Mouse (Mus musculus) cerebellum, adult (tissue): ENCODE results near the gene Tcf19.
"Not testable (repeated sequence)": the region's sequence is repeated elsewhere in the genome, so short reads cannot be mapped to it uniquely, and the experiment has no call there.

Experiments
- ATAC-seq: cut with Nextera tagmentation; 2 replicates; pipeline ENCODE4 v1.9.2; 2017; ENCODE audit warnings: mild to moderate bottlenecking, moderate library complexity, mixed read lengths; ENCODE audit not compliant: insufficient number of reproducible peaks, low FRiP score, low TSS enrichment

Tcf19 gene

GRCm38 (mm10) chr17:35534343-35534742 is 17.7 kb upstream of the Tcf19 start:
- peak; percentile 58; the same call in 1 of the 2 replicates for ATAC-seq

GRCm38 (mm10) chr17:35532901-35533300 is 16.3 kb upstream of the Tcf19 start, which contains the start of gene Psors1c2:
Gene Psors1c2, plus strand, starts transcription at chr17:35533201.
- ATAC-seq, result no peak

GRCm38 (mm10) chr17:35532360-35532759 is 15.7 kb upstream of the Tcf19 start:
- no peak for ATAC-seq

- no peak for ATAC-seq
Measured at GRCm38 (mm10) chr17:35526644-35527043, 10.0 kb upstream of the Tcf19 start.

- 0 out of 2 replicates have a peak, but pooled peaks have one; percentile 36 for ATAC-seq
Measured at GRCm38 (mm10) chr17:35524354-35524753, 7.7 kb upstream of the Tcf19 start.

DNA sequence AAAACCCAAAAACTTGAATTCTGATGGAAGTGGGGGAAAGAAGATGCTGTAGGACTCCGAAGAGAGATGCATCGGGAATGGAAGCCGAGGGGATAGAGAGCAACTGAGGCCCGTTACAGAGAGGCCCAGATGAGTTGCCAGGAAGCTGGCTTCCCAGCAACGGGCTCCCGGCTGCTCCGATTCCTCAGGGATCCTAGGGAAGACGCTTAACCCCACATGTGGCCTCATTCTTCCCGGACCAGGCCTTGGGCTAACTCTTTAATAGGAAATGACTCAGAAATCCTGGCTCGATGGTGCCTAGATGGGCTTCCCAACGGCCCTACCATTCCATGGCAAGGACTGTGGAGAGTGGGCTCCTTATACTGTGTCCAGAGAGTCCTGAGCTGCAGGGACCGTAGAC is 902 bp upstream of the Tcf19 start:
- ATAC-seq, result no peak

GRCm38 (mm10) chr17:35515911-35516640 is 548 bp downstream of the Tcf19 start:
- no peak for ATAC-seq

DNA sequence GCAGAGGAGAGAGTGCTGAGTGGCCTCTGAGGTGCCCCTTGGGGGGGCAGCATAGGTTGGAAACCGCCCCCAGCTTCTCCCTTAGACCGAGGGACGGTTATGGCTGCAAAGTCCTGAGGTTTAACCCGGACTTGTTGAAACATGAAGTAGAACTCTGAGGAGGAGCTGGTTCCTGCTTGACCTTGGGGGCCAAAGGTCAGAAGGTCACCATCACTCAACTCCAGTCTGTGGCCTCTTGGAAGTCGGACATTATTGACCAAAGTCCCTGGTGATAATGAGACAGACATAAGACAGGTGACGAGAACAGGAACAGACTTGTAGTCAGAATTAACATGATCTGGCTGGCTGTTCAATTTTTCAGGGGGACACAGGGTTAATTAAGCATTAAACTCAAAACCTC is 1.9 kb downstream of the Tcf19 start:
- ATAC-seq, result no peak

- no peak for ATAC-seq
Measured at GRCm38 (mm10) chr17:35513886-35514285, 2.7 kb downstream of the Tcf19 start.

DNA sequence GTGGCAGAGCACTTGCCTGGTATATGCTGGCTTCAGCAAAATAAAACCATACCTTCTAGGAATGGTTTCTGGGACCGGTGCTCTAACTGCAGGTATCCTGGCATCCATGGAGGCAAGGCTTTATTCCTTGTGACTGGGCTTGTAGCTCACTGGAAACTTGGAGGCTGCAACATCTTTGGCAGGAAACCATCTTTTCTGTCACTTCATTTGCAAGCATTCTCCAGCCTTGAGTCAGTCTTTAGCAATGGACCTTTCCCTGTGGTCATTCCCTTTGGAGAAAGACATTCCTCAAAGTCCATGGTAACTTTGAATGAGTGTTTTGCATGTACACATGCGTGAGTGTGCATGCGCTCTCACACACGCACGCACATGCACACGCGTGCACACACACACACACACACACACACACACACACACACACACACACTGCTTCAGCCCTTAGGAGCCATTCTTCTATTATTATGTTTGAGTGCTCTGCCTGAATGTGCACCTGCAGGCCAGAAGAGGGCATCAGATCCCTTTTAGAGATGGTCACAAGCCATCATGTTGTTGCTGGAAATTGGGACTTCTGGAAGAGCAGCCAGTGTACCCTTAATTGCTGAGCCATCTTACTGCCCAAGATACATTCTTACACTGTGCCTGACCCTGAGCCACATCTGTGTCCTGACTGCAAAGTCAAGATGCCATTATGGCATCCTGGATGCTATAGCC is 3.6 kb downstream of the Tcf19 start:
- ATAC-seq, result no peak

- ATAC-seq, result no peak
Measured at GRCm38 (mm10) chr17:35509284-35509683, 7.3 kb downstream of the Tcf19 start.

GRCm38 (mm10) chr17:35508279-35508678 is 8.3 kb downstream of the Tcf19 start:
- ATAC-seq, result not testable (repeated sequence)

DNA sequence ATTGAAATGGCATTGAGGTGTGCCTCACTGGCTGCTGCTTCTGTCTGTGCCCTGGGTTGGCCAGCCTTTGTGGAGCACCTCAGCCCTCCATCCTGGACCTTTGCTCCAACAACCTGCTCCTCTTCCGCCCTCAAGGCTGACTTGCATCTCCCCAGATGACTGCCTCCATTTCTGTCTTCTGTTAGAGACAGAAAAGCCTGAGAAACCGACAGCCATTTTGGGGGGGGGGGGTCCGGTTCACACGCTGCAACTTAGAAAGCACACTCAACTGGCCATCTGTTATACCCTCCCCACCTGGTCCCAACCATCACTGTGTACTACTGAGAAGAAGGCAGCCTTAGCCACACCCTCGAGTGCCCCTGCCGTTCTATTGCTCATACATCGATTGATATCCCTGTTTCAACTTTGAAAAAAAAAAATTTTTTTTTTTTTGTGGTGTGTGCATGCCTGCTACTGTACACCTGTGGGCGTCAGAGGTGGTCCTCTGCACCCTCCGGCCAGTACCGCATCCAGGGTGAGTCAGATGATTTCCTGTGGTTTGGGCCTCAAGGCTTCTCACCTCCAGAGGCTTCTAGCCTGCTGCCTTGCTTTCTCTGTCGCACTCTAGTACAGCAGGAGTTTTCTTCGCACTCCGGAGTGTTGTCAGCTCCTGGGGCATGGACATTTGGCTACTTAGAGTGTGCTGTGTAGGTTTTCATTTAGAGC is 8.9 kb downstream of the Tcf19 start:
- ATAC-seq, result no peak

- ATAC-seq, result no peak
Measured at GRCm38 (mm10) chr17:35506881-35507280, 9.7 kb downstream of the Tcf19 start.

GRCm38 (mm10) chr17:35505776-35506175 is 10.8 kb downstream of the Tcf19 start, which contains the start of gene Pou5f1:
Gene Pou5f1, plus strand, starts transcription at chr17:35506018.
- no peak for ATAC-seq

- ATAC-seq, result no peak
Measured at GRCm38 (mm10) chr17:35504628-35505481, 11.8 kb downstream of the Tcf19 start.

- no peak for ATAC-seq
Measured at GRCm38 (mm10) chr17:35503849-35504248, 12.8 kb downstream of the Tcf19 start.

DNA sequence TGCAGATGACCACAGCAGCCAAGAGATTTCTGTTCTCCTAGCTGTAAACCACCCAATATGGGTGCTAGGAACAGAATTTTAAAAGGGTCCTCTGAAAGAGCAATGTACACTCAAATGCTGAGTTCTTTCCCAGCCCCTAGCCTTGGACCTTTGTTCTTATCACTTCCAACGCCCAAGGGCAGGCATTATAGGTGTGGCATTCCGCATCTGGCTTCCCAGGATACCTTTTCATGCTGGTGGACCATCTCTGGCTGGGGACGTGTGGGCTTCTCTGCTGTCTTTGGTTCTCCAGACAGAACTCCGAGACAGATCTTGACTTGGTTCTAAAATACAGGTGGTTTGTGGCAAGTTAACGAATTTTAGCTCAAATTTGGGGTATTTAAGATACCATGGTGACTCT is 13.9 kb downstream of the Tcf19 start:
- ATAC-seq, result no peak

DNA sequence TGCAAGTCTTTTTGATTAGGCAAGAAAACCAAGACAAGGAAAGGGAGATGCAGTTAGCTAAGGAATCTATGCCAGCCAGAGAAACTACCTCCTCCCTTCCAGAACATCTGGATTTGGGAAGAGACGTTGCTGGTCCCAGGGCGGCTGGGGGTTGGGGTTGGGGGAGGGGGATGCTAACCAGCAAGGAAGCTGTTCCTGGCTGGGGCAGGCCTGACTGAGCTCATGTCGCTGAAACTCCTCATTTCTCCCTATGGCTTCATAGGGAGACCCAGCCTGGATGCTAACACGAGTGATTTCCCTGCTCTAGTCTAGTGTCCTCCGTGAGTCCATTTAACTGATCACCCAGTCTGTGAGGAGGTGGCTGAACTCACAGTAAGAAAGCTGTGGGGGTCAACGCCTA is 14.4 kb downstream of the Tcf19 start:
- no peak for ATAC-seq

DNA sequence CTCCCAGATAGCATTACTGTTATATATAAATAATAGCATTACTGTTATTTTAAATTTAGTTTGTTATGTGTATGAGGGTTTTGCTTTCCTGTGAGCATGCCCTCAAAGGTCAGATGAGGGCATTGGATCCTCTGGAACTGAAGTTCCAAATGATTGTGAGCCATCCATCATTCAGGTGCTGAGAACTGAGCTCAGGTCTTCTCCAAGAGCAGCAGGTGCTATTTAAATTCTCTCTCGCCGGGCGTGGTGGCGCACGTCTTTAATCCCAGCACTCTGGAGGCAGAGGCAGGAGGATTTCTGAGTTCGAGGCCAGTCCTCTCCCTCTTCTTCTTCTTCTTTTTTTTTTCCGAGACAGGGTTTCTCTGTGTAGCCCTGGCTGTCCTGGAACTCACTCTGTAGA is 19.5 kb downstream of the Tcf19 start:
- ATAC-seq, result no peak
